Mouse (Mus musculus) heart, embryonic 13.5 days (tissue): ENCODE measurements around the gene Exoc4. TPM values are rescaled to one million over a fixed set of nuclear protein-coding genes. Genes with fewer than 3 reads are reported as not detected.

ENCODE experiments used
- ATAC-seq: fragments of 200-750 bp; cut with Nextera tagmentation; 2 replicates; pipeline ENCODE4 v1.8.0; 2017; ENCODE audit warnings: moderate TSS enrichment; ENCODE audit not compliant: insufficient number of reproducible peaks, low FRiP score, low TSS enrichment; ENCODE audit errors: extremely low read depth
- H3K27ac ChIP-seq: fragments of 300-500 bp; sonication (generic); replicated peaks from 2 replicates; pipeline ENCODE4 v1.5.1; 2015; ENCODE audit warnings: moderate library complexity, mild to moderate bottlenecking, inconsistent platforms
- H3K27me3 ChIP-seq: fragments of 300-500 bp; sonication (generic); replicated peaks from 2 replicates; pipeline ENCODE4 v1.6.1; 2015; ENCODE audit warnings: mild to moderate bottlenecking, inconsistent platforms
- H3K36me3 ChIP-seq: fragments of 300-500 bp; sonication (generic); 2 replicates; pipeline ENCODE4 v1.6.1; 2015; ENCODE audit warnings: mild to moderate bottlenecking, inconsistent platforms
- H3K4me1 ChIP-seq: fragments of 300-500 bp; sonication (generic); 2 replicates; pipeline ENCODE4 v1.6.1; 2015; ENCODE audit warnings: inconsistent platforms
- H3K4me2 ChIP-seq: fragments of 300-500 bp; sonication (generic); 2 replicates; pipeline ENCODE4 v1.6.1; 2015; ENCODE audit warnings: inconsistent platforms, mild to moderate bottlenecking, moderate library complexity
- H3K4me3 ChIP-seq: fragments of 300-500 bp; sonication (generic); 2 replicates; pipeline ENCODE4 v1.5.1; 2015; ENCODE audit warnings: moderate library complexity, mild to moderate bottlenecking, inconsistent platforms
- H3K9ac ChIP-seq: fragments of 300-500 bp; sonication (generic); 2 replicates; pipeline ENCODE4 v1.6.1; 2015; ENCODE audit warnings: inconsistent platforms, mild to moderate bottlenecking, moderate library complexity
- H3K9me3 ChIP-seq: fragments of 300-500 bp; sonication (generic); 2 replicates; pipeline ENCODE4 v1.6.1; 2016; ENCODE audit warnings: inconsistent platforms
- WGBS: fragments of 180-500 bp; shearing (Covaris S2); methylation state at CpG from one replicate; pipeline ENCODE4 v1.1.7; 2015; ENCODE audit warnings: mixed read lengths; 5-methylcytosine and 5-hydroxymethylcytosine counted together
- polyA plus RNA-seq: library from polyadenylated mRNA; unstranded; fragments of >200 nt; fragmentation: Nextera tagmentation; extraction: Ambion mirVana; gene quantifications from 2 replicates; pipeline ENCODE4 v1.2.1, GENCODE M21; 2015

Exoc4 gene
- polyA plus RNA-seq, 1 experiment from 2014 or later, result 31.3 TPM

DNA sequence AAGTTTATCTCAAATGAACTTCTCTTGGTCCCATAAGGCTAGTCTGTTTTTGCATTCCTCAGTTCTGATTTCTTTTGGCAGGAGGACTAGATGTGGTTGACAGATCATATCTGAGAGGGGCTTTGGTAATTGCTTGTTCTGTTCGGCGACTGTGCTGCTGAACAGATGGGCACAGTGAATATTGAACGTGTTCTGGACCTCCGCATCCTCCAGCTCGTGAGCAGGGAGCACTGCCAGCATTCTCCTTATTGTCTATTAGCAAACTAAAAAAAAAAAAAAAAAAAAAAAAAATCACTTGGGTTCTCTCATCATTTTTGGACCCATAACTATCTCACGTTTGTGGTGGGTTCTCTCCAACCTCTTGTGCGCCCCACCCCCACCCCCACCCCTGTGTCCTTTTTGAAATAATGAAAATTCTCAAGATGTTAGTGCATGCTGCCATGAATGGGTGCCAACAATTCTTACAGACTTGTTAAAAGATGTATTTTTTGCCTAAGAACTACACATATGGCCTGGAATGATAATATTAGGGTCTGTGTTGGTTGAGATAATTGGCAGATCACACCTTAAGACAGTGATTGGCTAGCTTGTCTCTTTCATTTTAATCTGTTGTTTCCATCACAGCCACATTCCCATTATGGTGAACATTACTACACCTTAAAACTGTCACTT is 276.9 kb downstream of the Exoc4 start:
- no peak for ATAC-seq
- no peaks in the 10 kb centered on the region for H3K9me3 ChIP-seq
- 75% methylated on average over 7 of the region's 7 CpGs for WGBS

DNA sequence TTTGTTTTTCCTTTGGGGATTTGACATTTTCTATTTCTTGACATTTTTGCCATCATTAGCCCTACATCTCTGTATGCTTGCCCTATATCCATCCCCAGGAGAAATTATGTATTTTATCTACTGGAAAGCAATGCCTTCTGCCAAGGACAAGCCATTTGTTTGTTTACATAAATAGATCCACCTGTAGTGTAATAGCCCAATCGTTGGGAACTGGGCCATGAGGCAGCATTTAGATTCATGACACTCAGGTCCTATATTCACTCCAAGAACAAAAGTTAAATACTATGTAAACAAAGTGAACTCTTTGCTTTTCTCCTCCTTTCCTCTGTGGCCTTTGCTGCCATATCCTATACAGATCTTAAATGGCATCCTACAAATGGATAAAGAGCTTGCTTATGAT is 291.5 kb downstream of the Exoc4 start:
- no peak overlapping the region for H3K4me2 ChIP-seq
- no peak for ATAC-seq
- 70% methylated on average over 1 of the region's 1 CpGs for WGBS
- no peaks in the 10 kb centered on the region for H3K27me3 ChIP-seq
- no peaks in the 10 kb centered on the region for H3K36me3 ChIP-seq
- H3K9ac ChIP-seq, result no peak overlapping the region
- H3K4me3 ChIP-seq, result no peak overlapping the region
- H3K27ac ChIP-seq, result no peak overlapping the region
- H3K4me1 ChIP-seq, result no peaks in the 10 kb centered on the region
- no peaks in the 10 kb centered on the region for H3K9me3 ChIP-seq

More for the DNA sequence above, 276.9 kb downstream of the Exoc4 start:
- Histone ChIP-seq H3K36me3 (no peaks in the 10 kb centered on the region), H3K9ac (no peak overlapping the region), H3K4me1 (no peaks in the 10 kb centered on the region), H3K4me3 (no peak overlapping the region), H3K4me2 (no peak overlapping the region), H3K27ac (no peak overlapping the region), H3K27me3 (no peaks in the 10 kb centered on the region)

DNA sequence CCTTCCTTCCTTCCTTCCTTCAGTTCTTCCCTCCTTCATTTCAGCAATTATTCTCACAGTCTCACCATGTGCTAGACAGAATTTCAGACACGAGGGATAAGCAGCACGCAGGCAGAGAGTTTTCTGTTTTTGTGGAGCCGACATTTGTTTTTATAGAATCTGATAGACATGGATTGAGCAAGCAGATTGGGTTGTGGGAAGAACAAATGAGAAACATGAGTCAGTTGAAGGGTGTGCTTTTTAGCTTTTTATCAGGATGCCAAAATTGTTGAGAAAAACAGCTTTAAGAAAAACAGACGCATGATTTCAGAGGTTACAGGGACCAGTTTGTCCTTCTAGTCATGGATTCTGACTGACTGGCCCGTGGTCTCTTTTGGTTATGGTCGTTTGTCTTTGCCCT is 293.8 kb downstream of the Exoc4 start:
- no peak for ATAC-seq

DNA sequence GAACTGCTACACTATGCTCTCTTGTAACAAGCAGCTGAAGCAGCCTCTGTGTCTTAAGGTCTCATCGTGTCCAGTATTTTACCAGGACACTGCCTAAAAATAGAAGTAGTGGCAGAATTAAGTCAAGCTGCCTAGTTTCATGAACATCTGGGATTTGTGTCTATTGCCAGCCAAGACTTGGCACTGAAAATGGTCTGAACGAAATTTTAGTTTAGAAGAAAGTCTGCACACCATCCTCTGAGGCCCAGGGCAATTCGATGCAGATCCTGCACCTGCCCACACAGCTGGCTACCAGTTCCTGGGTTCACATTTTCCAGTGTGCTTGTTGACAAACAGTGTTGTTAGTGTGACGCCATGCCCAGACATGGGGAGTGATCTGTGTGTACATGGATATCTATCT is 303.0 kb downstream of the Exoc4 start:
- no peak for ATAC-seq
- H3K27ac ChIP-seq, result no peak overlapping the region
- H3K9me3 ChIP-seq, result no peaks in the 10 kb centered on the region
- no peaks in the 10 kb centered on the region for H3K27me3 ChIP-seq
- no peak overlapping the region for H3K4me2 ChIP-seq
- no peak overlapping the region for H3K9ac ChIP-seq
- no peak overlapping the region for H3K4me3 ChIP-seq
- 68% methylated on average over 4 of the region's 4 CpGs for whole genome bisulfite sequencing
- 0 out of 2 replicates have a peak, but pooled peaks cover 3% of the 10 kb centered on the region for H3K4me1 ChIP-seq
- H3K36me3 ChIP-seq, result no peaks in the 10 kb centered on the region

More for the DNA sequence above, 293.8 kb downstream of the Exoc4 start:
- no peak overlapping the region for H3K4me3 ChIP-seq
- no peak overlapping the region for H3K9ac ChIP-seq
- no peaks in the 10 kb centered on the region for H3K36me3 ChIP-seq
- WGBS, result 81% methylated on average over 6 of the region's 6 CpGs
- H3K27me3 ChIP-seq, result no peaks in the 10 kb centered on the region
- H3K9me3 ChIP-seq, result 0 out of 2 replicates have a peak, but pooled peaks cover 3% of the 10 kb centered on the region
- no peak overlapping the region for H3K27ac ChIP-seq
- no peaks in the 10 kb centered on the region for H3K4me1 ChIP-seq
- no peak overlapping the region for H3K4me2 ChIP-seq

DNA sequence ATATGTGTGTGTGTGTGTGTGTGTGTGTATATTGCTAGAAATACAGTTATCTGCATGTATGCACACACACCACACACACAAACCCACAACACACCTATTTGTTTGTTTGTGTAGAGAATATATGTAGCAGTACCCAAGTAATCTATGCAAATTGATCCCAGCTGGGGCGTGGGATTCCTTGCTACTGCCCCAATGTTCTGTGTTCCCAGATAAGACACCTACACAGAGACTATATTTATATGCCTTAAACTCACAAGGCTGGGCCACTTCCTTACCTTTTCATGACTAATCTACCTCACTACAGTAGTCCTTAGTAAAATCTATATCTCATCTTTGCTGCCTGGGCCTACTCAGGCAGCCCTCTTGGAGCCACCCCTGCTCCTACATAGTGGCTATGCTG is 312.0 kb downstream of the Exoc4 start:
- H3K27me3 ChIP-seq, result no peaks in the 10 kb centered on the region

DNA sequence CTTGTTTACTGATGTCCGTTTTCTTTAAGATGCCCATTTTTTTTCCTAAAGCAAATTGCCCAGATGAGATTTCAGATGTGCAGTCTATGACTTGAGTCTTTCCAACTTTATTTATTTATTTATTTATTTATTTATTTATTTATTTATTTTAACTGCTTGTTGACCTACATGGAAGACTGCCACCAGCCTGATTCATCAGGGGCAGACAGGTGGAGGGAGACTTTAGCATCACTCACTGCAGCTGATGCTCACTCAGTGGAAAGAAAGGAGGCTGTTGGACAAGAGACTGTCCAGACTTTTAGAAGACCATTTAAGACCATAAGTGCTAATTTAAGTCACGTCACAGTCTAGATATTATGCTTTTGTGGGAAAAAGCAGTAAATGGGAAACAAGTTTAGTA is 313.0 kb downstream of the Exoc4 start:
- H3K36me3 ChIP-seq, result no peaks in the 10 kb centered on the region
- H3K4me1 ChIP-seq, result no peaks in the 10 kb centered on the region
- H3K27me3 ChIP-seq, result no peaks in the 10 kb centered on the region
- WGBS, result 80% methylated on average over 2 of the region's 2 CpGs
- H3K4me3 ChIP-seq, result no peak overlapping the region
- no peak for ATAC-seq
- no peak overlapping the region for H3K4me2 ChIP-seq
- no peaks in the 10 kb centered on the region for H3K9me3 ChIP-seq
- no peak overlapping the region for H3K9ac ChIP-seq
- no peak overlapping the region for H3K27ac ChIP-seq

More for the DNA sequence above, 312.0 kb downstream of the Exoc4 start:
- no peaks in the 10 kb centered on the region for H3K9me3 ChIP-seq
- no peak for ATAC-seq
- H3K27ac ChIP-seq, result no peak overlapping the region
- no peaks in the 10 kb centered on the region for H3K4me1 ChIP-seq
- 81% methylated on average over 1 of the region's 1 CpGs for WGBS
- no peak overlapping the region for H3K4me2 ChIP-seq
- H3K4me3 ChIP-seq, result no peak overlapping the region
- H3K9ac ChIP-seq, result no peak overlapping the region
- no peaks in the 10 kb centered on the region for H3K36me3 ChIP-seq

DNA sequence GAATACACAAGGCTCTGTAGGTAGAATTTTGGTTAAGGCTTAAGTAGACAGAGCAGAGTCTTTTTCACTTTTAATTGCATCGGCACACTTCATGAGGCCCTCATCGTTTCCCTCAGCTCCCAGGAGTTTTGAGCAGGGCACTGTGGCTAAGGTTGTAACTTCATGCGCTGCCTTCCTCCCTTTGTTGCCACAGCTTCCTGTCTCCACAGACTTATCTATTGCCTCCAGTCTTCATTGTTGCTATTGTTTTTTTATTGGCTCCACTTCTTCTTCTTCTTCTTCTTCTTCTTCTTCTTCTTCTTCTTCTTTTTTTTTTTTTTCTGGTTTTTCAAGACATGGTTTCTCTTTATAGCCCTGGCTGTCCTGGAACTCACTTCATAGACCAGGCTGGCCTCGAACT is 327.1 kb downstream of the Exoc4 start:
- no peak overlapping the region for H3K27ac ChIP-seq
- H3K36me3 ChIP-seq, result 0 out of 2 replicates have a peak, but pooled peaks cover 4% of the 10 kb centered on the region
- no peak overlapping the region for H3K4me2 ChIP-seq
- no peaks in the 10 kb centered on the region for H3K9me3 ChIP-seq
- no peaks in the 10 kb centered on the region for H3K27me3 ChIP-seq
- no peaks in the 10 kb centered on the region for H3K4me1 ChIP-seq
- H3K4me3 ChIP-seq, result no peak overlapping the region
- ATAC-seq, result no peak
- no peak overlapping the region for H3K9ac ChIP-seq
- WGBS, result 78% methylated on average over 4 of the region's 4 CpGs

DNA sequence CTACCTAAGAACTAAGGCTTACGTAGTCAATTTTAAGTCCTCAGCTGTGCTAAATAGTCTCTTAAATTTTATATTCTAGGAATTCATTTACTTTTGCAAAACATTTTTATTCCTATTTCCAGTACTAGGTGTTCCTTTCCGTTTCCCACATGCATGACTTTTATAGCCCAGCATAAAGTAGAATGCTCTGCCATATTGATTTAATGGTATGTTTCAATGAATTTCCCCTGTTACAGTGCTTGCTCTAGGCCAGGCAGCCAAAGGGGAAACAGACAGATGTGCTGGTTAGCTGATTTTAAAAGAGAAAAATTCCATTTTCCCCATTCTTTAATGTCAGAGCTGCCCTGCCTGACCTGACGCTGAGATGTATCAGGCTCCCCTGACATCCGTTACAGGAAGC is 359.6 kb downstream of the Exoc4 start:
- WGBS, result 78% methylated on average over 4 of the region's 4 CpGs
- ATAC-seq, result no peak
- no peaks in the 10 kb centered on the region for H3K36me3 ChIP-seq
- H3K9ac ChIP-seq, result no peak overlapping the region
- 0 out of 2 replicates have a peak, but pooled peaks cover 7% of the 10 kb centered on the region for H3K4me1 ChIP-seq
- no peaks in the 10 kb centered on the region for H3K9me3 ChIP-seq
- no peak overlapping the region for H3K27ac ChIP-seq
- no peak overlapping the region for H3K4me2 ChIP-seq
- no peaks in the 10 kb centered on the region for H3K27me3 ChIP-seq
- H3K4me3 ChIP-seq, result no peak overlapping the region

DNA sequence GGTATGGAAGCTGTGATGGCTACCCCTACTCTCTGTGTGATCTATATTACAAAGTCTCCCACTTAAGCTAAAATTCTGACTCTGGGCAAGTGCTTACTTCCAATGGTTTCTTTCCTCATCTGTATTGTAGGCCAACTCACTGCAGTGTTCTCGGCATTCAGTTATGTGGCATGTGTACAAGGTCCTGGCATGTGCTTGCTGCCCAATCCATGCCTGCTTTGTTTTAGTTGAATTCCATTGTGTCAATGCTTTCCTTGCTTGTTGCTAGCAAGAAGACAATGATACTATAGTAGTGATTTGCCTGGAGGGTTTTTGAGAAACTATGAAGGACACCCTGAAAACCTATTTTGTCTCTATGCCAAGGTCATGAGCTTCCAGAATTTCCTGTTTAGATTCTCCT is 365.1 kb downstream of the Exoc4 start:
- H3K4me2 ChIP-seq, result no peak overlapping the region
- no peak overlapping the region for H3K4me3 ChIP-seq
- H3K27ac ChIP-seq, result no peak overlapping the region
- H3K36me3 ChIP-seq, result no peaks in the 10 kb centered on the region
- H3K9ac ChIP-seq, result no peak overlapping the region
- no peak for ATAC-seq
- H3K27me3 ChIP-seq, result no peaks in the 10 kb centered on the region
- no peaks in the 10 kb centered on the region for H3K9me3 ChIP-seq
- 75% methylated on average over 1 of the region's 1 CpGs for WGBS
- 0 out of 2 replicates have a peak, but pooled peaks cover 2% of the 10 kb centered on the region for H3K4me1 ChIP-seq

DNA sequence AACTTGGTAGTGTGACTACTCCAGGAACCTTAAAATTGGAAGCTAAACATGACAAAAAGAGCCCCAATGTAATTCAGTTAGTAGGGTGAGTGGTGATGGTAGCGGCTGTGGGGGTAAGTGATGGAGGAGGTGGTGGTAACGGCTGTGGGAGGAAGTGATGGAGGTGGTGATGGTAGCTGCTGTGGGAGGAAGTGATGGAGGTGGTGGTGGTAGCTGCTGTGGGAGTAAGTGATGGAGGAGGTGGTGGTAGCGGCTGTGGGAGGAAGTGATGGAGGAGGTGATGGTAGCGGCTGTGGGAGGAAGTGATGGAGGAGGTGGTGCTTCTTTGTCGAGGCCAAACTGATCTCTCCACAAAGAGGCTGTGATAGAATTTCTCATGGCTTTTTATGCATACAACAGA is 369.7 kb downstream of the Exoc4 start:
- no peaks in the 10 kb centered on the region for H3K4me1 ChIP-seq
- no peaks in the 10 kb centered on the region for H3K36me3 ChIP-seq
- no peak overlapping the region for H3K27ac ChIP-seq
- no peak overlapping the region for H3K9ac ChIP-seq
- no peak overlapping the region for H3K4me3 ChIP-seq
- H3K27me3 ChIP-seq, result no peaks in the 10 kb centered on the region
- ATAC-seq, result no peak
- no peak overlapping the region for H3K4me2 ChIP-seq
- H3K9me3 ChIP-seq, result no peaks in the 10 kb centered on the region
- 72% methylated on average over 5 of the region's 5 CpGs for WGBS

DNA sequence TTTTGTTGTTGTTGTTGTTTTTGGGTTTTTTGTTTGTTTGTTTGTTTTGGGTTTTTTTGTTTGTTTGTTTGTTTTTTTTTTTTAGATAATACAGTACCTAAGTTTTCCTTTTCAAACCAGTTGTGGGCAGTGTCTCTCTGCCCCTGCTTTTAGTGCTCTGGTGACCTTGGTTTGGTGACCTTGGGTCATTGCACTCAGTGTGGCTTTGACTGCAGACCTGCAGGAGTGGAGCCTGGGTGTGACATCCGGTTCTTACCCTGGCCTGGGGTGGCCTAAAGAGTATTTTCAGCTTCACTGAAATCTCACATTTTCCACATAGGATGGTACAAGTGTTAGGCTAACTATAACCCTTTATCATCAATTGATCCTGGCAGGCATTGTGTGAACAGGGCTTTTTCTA is 371.8 kb downstream of the Exoc4 start:
- H3K4me2 ChIP-seq, result no peak overlapping the region
- no peaks in the 10 kb centered on the region for H3K27me3 ChIP-seq
- no peaks in the 10 kb centered on the region for H3K9me3 ChIP-seq
- WGBS, result 52% methylated on average over 1 of the region's 1 CpGs
- no peaks in the 10 kb centered on the region for H3K36me3 ChIP-seq
- H3K27ac ChIP-seq, result no peak overlapping the region
- H3K9ac ChIP-seq, result no peak overlapping the region
- ATAC-seq, result no peak
- H3K4me1 ChIP-seq, result no peaks in the 10 kb centered on the region
- H3K4me3 ChIP-seq, result no peak overlapping the region

DNA sequence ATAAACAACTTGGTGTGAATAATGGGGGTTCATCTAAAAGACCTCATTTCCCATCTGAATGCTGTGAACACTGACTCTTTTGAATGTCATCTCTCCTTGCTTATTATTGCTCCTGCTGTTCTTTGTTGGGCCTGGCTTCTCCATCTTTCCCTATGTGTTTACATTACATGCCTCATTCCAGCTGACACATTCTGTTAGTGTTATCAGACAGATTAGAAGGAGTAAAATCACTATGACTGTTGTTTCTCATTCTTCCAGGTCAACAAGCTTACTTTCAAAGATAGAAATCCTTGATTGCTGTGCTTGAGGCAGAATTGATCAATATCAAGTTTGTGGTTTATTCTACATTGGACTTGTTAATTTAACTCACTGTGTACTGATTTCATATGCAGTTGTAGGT is 377.0 kb downstream of the Exoc4 start:
- H3K4me3 ChIP-seq, result no peak overlapping the region
- H3K9ac ChIP-seq, result no peak overlapping the region
- peaks cover 15% of the 10 kb centered on the region for H3K9me3 ChIP-seq
- no peaks in the 10 kb centered on the region for H3K4me1 ChIP-seq
- ATAC-seq, result no peak
- H3K4me2 ChIP-seq, result no peak overlapping the region
- H3K27me3 ChIP-seq, result no peaks in the 10 kb centered on the region
- H3K36me3 ChIP-seq, result peaks cover 4% of the 10 kb centered on the region; the same call in 1 of the 2 replicates
- H3K27ac ChIP-seq, result no peak overlapping the region
